Mouse (Mus musculus): ENCODE measurements around the gene Tmem106a. TPM values are rescaled to one million over a fixed set of nuclear protein-coding genes. Genes with fewer than 3 reads are reported as not detected.

The Tmem106a gene
- 1.0 TPM for polyA plus RNA-seq (2012; fragmentation: generic; extraction: Trizol)
- long read RNA-seq, experiment 1, partial matches to known transcripts = 2 of 7 reads
- long read RNA-seq, experiment 1, other reads (novel, unspliced or antisense) = 0 of 7 reads
- long read RNA-seq, experiment 2, partial matches to known transcripts = 3 of 9 reads
- long read RNA-seq, experiment 2, other reads (novel, unspliced or antisense) = 2 of 9 reads

DNA sequence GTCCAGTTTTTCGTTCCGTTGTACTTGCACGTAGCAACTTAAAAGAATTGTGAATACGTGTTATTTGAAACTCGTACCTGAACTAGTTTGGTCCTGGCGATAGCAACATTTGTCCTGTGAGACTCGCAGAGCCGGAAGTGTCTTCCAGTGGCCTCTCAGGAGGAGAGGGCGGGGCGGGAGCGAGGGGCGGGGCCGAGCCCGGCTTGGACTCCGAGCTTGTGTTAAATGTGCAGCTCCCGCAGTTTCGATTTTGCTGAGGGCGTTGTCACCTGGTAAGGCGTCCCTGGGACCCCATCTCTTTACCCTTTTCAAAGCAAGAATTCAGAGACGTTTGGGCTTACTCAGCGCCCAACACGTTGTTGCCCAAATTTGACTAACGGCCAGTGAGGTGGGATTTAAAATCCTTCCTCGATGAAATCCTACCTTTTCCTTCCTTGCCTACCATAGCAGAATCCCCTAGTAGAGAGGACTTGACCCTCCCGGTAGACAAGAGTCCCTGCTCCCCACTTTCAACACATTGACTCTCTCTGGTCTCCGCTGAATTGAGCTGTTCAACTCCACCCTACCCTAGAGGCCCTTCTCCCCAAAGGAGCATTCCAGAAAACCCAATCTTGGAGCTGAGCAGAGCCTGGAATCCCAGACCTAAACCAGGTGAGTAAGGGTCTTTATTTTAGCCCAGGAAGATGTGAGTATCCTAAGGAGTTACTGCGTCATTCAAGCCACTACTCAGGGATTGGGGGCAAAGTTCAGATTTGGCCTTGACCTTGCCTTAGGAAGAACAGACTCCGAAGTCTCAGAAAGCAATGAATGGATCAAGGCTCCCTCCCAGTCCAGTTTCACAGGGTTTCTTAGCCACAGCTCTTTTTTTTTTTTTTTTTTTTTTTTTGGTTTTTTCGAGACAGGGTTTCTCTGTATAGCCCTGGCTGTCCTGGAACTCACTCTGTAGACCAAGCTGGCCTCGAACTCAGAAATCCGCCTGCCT, at the start of gene Tmem106a:
Gene Tmem106a, plus strand, starts transcription at position 189 of the 982 bp plus-strand sequence.
- Histone ChIP-seq H3K79me3 (ENCODE audit: low read depth) (no peaks in the 10 kb centered on the region), H3K36me3 (ENCODE audit: control insufficient read depth, insufficient read depth) (peaks cover 26% of the 10 kb centered on the region), H3K4me3 (ENCODE audit: insufficient read depth, poor library complexity, severe bottlenecking) (peak within 1 kb of the TSS; percentile 7), H3K27me3 (ENCODE audit: control insufficient read depth, insufficient read depth, insufficient read length) (no peaks in the 10 kb centered on the region), H3ac (ENCODE audit: control insufficient read depth, insufficient read length, low read depth) (peak within 1 kb of the TSS; percentile 10), H3K79me2 (ENCODE audit: control insufficient read depth, insufficient read depth) (no peaks in the 10 kb centered on the region)
- TF ChIP-seq MYOD1 (IDR thresholded peaks at IDR 0.05; ENCODE audit: control insufficient read depth, insufficient read length, low read depth) = no peak
- TF ChIP-seq USF1 (IDR thresholded peaks at IDR 0.05; ENCODE audit: low read depth) = no peak
- no peak for TF ChIP-seq FOSL1 (IDR thresholded peaks at IDR 0.05; ENCODE audit: insufficient read depth, low read length, poor library complexity, severe bottlenecking)
- no peak for TF ChIP-seq CEBPB (IDR thresholded peaks at IDR 0.05; ENCODE audit: low read depth)
- TF ChIP-seq MAX (IDR thresholded peaks at IDR 0.05) = no peak
- TF ChIP-seq CTCF (IDR thresholded peaks at IDR 0.05; ENCODE audit: control insufficient read depth, insufficient read depth, insufficient read length) = no peak
- no peak for TF ChIP-seq MYOG (IDR thresholded peaks at IDR 0.05; ENCODE audit: control insufficient read depth, extremely low read depth, insufficient read length)

DNA sequence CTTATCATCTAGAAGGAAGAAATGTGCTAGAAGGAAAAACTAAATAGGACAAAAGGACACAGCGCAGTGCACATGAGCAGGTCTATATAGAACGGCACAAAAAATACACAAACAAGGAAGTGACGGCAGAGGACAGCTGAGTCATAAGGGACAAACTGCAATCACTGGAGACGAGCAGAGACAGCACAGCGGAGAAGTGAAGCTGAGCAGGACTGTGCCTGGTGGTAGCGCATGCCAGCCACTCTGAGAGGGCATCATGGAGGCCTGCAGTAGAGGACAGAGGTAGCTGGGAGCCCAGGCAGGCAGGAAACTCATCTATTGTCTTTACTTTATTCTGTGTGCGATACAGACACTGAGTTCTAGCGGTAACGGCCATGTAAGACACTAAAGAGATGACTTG, 38.5 kb upstream of the Tmem106a start:
- no peak overlapping the region for H3ac ChIP-seq (ENCODE audit: control insufficient read depth, insufficient read length, low read depth)

DNA sequence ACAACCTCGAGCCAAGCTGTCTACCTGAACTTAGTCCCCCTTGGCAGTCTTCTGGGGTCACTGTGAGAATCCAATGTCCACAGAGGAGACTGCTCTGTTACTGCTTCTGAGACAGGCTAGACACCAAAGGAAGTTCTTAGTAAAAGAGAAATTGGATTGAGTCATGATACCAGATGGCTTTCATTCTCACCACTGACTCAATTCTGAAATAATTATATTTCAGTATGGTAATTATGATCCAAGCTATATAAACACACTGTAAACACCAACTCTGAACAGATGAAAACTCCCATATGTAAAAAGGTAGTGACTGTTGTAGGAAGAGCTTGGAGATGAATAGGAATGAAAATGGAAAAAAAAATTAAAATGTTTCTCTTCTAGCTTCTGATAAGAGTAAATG, 37.9 kb upstream of the Tmem106a start:
- Histone ChIP-seq H3K4me3 (ENCODE audit: insufficient read depth, poor library complexity, severe bottlenecking) (no peak overlapping the region), H3K36me3 (ENCODE audit: control insufficient read depth, insufficient read depth) (peaks cover 38% of the 10 kb centered on the region), H3K27me3 (ENCODE audit: control insufficient read depth, insufficient read depth, insufficient read length) (no peaks in the 10 kb centered on the region), H3K79me2 (ENCODE audit: control insufficient read depth, insufficient read depth) (peaks cover 77% of the 10 kb centered on the region), H3ac (ENCODE audit: control insufficient read depth, insufficient read length, low read depth) (no peak overlapping the region), H3K79me3 (ENCODE audit: low read depth) (peaks cover 10% of the 10 kb centered on the region)
- TF ChIP-seq MYOD1 (IDR thresholded peaks at IDR 0.05; ENCODE audit: control insufficient read depth, insufficient read length, low read depth) (no peak), MAX (IDR thresholded peaks at IDR 0.05) (no peak), FOSL1 (IDR thresholded peaks at IDR 0.05; ENCODE audit: insufficient read depth, low read length, poor library complexity, severe bottlenecking) (no peak), MYOG (IDR thresholded peaks at IDR 0.05; ENCODE audit: control insufficient read depth, extremely low read depth, insufficient read length) (no peak), CTCF (IDR thresholded peaks at IDR 0.05; ENCODE audit: control insufficient read depth, insufficient read depth, insufficient read length) (no peak), CEBPB (IDR thresholded peaks at IDR 0.05; ENCODE audit: low read depth) (no peak), USF1 (IDR thresholded peaks at IDR 0.05; ENCODE audit: low read depth) (no peak)

More for the DNA sequence above, 38.5 kb upstream of the Tmem106a start:
- Histone ChIP-seq H3K79me3 (ENCODE audit: low read depth) (peaks cover 8% of the 10 kb centered on the region), H3K36me3 (ENCODE audit: control insufficient read depth, insufficient read depth) (peaks cover 36% of the 10 kb centered on the region), H3K4me3 (ENCODE audit: insufficient read depth, poor library complexity, severe bottlenecking) (no peak overlapping the region), H3K79me2 (ENCODE audit: control insufficient read depth, insufficient read depth) (peaks cover 71% of the 10 kb centered on the region), H3K27me3 (ENCODE audit: control insufficient read depth, insufficient read depth, insufficient read length) (no peaks in the 10 kb centered on the region)
- TF ChIP-seq USF1 (IDR thresholded peaks at IDR 0.05; ENCODE audit: low read depth) (no peak), MAX (IDR thresholded peaks at IDR 0.05) (no peak), MYOD1 (IDR thresholded peaks at IDR 0.05; ENCODE audit: control insufficient read depth, insufficient read length, low read depth) (no peak), CTCF (IDR thresholded peaks at IDR 0.05; ENCODE audit: control insufficient read depth, insufficient read depth, insufficient read length) (no peak), MYOG (IDR thresholded peaks at IDR 0.05; ENCODE audit: control insufficient read depth, extremely low read depth, insufficient read length) (no peak)

DNA sequence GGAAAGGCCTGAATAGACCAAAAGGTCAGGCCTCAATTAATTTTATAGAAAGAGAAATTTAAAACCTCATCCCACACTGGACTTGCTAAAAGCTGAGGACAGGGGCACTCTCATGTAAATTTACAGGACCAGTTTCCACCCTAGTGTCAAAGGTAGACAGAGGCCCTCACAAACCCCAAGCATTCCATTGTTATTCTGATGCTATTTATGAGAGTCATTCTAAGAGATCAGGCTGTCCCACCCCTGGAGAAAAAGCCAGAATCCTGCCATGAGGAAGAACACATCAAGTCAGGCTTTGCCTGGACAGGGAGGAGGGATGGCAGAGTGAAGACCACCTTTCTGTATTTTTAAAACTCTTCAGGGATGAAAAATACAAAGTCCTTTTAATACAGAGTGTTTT, 33.5 kb upstream of the Tmem106a start:
- Histone ChIP-seq H3K79me3 (ENCODE audit: low read depth) (peaks cover 29% of the 10 kb centered on the region), H3K4me3 (ENCODE audit: insufficient read depth, poor library complexity, severe bottlenecking) (no peak overlapping the region), H3K27me3 (ENCODE audit: control insufficient read depth, insufficient read depth, insufficient read length) (no peaks in the 10 kb centered on the region), H3K79me2 (ENCODE audit: control insufficient read depth, insufficient read depth) (peaks cover 82% of the 10 kb centered on the region), H3K36me3 (ENCODE audit: control insufficient read depth, insufficient read depth) (peaks cover 24% of the 10 kb centered on the region), H3ac (ENCODE audit: control insufficient read depth, insufficient read length, low read depth) (no peak overlapping the region)
- TF ChIP-seq MYOD1 (IDR thresholded peaks at IDR 0.05; ENCODE audit: control insufficient read depth, insufficient read length, low read depth) = no peak
- TF ChIP-seq MYOG (IDR thresholded peaks at IDR 0.05; ENCODE audit: control insufficient read depth, extremely low read depth, insufficient read length) = no peak
- no peak for TF ChIP-seq USF1 (IDR thresholded peaks at IDR 0.05; ENCODE audit: low read depth)
- no peak for TF ChIP-seq FOSL1 (IDR thresholded peaks at IDR 0.05; ENCODE audit: insufficient read depth, low read length, poor library complexity, severe bottlenecking)
- no peak for TF ChIP-seq CTCF (IDR thresholded peaks at IDR 0.05; ENCODE audit: control insufficient read depth, insufficient read depth, insufficient read length)
- TF ChIP-seq MAX (IDR thresholded peaks at IDR 0.05) = no peak
- no peak for TF ChIP-seq CEBPB (IDR thresholded peaks at IDR 0.05; ENCODE audit: low read depth)

DNA sequence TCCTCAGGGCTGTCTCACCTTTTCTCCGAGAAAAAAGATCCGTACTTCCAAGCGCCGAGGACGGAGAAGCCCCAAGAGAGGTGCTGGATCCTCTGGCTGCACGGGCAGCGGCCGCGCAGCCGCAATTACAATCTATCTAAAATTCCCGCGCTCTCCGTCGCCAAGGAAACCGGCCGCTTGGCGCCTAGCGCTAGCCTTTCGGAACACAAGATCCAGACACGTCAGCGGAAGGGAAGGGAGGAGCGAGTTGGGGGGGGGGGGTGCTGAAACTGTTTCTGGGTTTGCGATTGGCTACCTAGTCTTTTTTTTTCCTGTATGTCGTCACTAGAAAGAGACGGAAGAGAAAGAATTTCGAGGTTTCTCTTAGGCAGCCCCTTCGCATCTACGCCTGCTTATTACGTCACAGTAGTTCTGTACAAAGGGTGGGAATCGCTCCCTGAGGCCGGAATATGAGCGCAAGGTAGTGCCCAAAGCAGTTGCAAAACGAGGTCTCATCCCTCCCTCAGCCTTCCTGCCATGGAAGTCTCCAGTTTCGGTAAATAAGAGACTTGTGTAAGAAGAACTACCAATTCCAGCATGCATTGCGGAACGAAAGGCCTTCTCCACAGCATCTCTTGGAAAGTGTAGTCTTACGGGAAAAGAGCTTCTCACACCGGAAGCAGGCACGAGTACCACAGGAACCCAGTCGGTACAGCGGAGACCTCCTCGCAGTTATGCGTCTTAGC, 30.1 kb upstream of the Tmem106a start, which contains the start of the genes Brca1 and Nbr1:
Gene Brca1, minus strand, starts transcription at position 205 of the 725 bp plus-strand sequence.
Gene Nbr1, plus strand, starts transcription at position 399 of the 725 bp plus-strand sequence.
- TF ChIP-seq USF1 (IDR thresholded peaks at IDR 0.05; ENCODE audit: low read depth) (no peak), MYOD1 (IDR thresholded peaks at IDR 0.05; ENCODE audit: control insufficient read depth, insufficient read length, low read depth) (no peak), CTCF (IDR thresholded peaks at IDR 0.05; ENCODE audit: control insufficient read depth, insufficient read depth, insufficient read length) (no peak), CEBPB (IDR thresholded peaks at IDR 0.05; ENCODE audit: low read depth) (peak; percentile 8), FOSL1 (IDR thresholded peaks at IDR 0.05; ENCODE audit: insufficient read depth, low read length, poor library complexity, severe bottlenecking) (no peak), MYOG (IDR thresholded peaks at IDR 0.05; ENCODE audit: control insufficient read depth, extremely low read depth, insufficient read length) (no peak), MAX (IDR thresholded peaks at IDR 0.05) (peak; percentile 8)
- peaks cover 31% of the 10 kb centered on the region for H3K36me3 ChIP-seq (ENCODE audit: control insufficient read depth, insufficient read depth)
- no peaks in the 10 kb centered on the region for H3K27me3 ChIP-seq (ENCODE audit: control insufficient read depth, insufficient read depth, insufficient read length)
- peak within 1 kb of the TSS; percentile 70 for H3K4me3 ChIP-seq (ENCODE audit: insufficient read depth, poor library complexity, severe bottlenecking)
- peaks cover 27% of the 10 kb centered on the region for H3K79me3 ChIP-seq (ENCODE audit: low read depth)
- peaks cover 69% of the 10 kb centered on the region for H3K79me2 ChIP-seq (ENCODE audit: control insufficient read depth, insufficient read depth)
- H3ac ChIP-seq (ENCODE audit: control insufficient read depth, insufficient read length, low read depth) = peak within 1 kb of the TSS; percentile 85
